Mouse (Mus musculus): ENCODE results near the gene Gabrg3. TPM values are rescaled to one million over a fixed set of nuclear protein-coding genes. Genes with fewer than 3 reads are reported as not detected.

The Gabrg3 gene
- polyA plus RNA-seq, 1 experiment from 2014 or later: 1.4 TPM

DNA sequence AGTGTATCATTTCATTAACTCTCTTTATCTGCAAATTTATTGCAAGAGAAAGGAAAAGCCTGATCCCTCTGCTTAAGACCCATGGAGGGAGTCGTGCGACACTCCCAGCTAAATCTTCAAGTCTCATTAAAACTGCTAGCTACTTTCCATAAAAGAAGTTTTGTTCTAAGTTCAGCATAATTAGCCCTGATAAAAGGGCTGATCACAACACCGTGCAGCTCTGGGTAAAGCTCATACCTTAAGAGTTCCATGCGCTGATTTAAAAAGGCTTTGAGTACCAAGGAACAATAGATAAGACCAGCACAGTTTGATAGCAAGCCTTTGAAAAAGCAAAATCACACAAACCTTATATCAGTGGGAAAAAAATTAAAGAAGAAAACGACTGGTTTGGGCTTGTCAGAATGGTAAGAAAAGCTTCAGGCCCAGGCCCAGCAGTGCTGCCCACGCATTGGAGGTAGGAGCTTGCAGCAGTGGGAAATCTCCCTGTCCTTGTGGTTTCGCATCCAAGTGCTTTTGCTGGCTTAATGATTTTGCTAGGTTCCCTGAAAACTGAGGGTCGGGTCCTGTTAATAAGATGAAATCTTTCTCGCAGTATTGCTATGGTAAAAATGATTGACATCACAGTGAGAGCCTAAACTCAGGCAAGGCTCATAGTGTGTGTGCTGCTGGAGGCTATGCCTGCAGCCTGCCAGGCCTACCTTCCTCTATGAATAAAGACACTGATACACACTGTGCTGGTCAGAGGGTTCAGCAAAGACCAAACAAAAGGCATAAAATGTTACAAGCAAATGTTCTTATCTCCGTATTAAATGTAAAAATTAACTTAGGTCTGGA is 621.2 kb downstream of the Gabrg3 start:
- Histone ChIP-seq H3K9me3 (replicated peaks; ENCODE audit: control insufficient read depth, low read length) (no peaks in the 10 kb centered on the region), H3K4me2 (ENCODE audit: low read depth, low read length) (no peak overlapping the region), H3K36me3 (ENCODE audit: control insufficient read depth, insufficient read depth, low read length) (no peaks in the 10 kb centered on the region), H3K4me3 (replicated peaks; ENCODE audit: low read length) (no peak overlapping the region), H3K27ac (ENCODE audit: low read length) (no peak overlapping the region), H3K27me3 (ENCODE audit: control insufficient read depth, insufficient read depth, low read length) (no peaks in the 10 kb centered on the region), H3K4me1 (ENCODE audit: control insufficient read depth, insufficient read depth, low read length) (no peaks in the 10 kb centered on the region), H3K9ac (ENCODE audit: low read length) (no peak overlapping the region)
- no peak for ATAC-seq (ENCODE audit: insufficient read depth, low FRiP score)
- WGBS: 64% methylated on average over 10 of the region's 10 CpGs

DNA sequence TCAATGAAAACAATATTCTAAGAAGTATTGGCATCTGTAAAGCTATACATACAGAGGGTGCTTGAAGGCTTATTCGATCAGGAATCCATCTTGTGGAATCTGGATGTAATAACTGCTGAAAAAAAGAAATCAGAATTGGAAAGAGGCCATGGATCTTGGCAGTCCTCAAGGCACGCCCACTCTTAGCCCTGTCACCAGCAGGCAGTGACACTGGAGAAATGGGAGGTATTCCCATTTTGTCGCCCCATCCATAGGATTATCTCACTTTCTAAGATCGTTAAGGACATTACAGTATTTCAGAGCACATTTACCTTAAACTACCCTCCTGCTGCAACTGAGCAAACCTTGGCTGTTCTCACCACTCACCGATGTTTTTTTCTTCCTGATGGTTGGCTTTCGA is 657.8 kb downstream of the Gabrg3 start:
- Histone ChIP-seq H3K9ac (ENCODE audit: low read length) (no peak overlapping the region), H3K4me3 (replicated peaks; ENCODE audit: low read length) (no peak overlapping the region), H3K4me2 (ENCODE audit: low read depth, low read length) (no peak overlapping the region), H3K27ac (ENCODE audit: low read length) (no peak overlapping the region), H3K4me1 (ENCODE audit: control insufficient read depth, insufficient read depth, low read length) (no peaks in the 10 kb centered on the region), H3K27me3 (ENCODE audit: control insufficient read depth, insufficient read depth, low read length) (no peaks in the 10 kb centered on the region), H3K36me3 (ENCODE audit: control insufficient read depth, insufficient read depth, low read length) (no peaks in the 10 kb centered on the region), H3K9me3 (replicated peaks; ENCODE audit: control insufficient read depth, low read length) (no peaks in the 10 kb centered on the region)
- 83% methylated on average over 6 of the region's 6 CpGs for WGBS
- no peak for ATAC-seq (ENCODE audit: insufficient read depth, low FRiP score)

Other genes with a start within 250 kb of the Gabrg3 start
- 1.6 and 1.9 TPM in 2 replicates for gene Gabrb3, start 32.5 kb upstream of the Gabrg3 start, polyA plus RNA-seq (2015; fragmentation: Nextera tagmentation; extraction: Ambion mirVana)
- gene Gabra5, start 122.9 kb upstream of the Gabrg3 start, polyA plus RNA-seq (2015; fragmentation: Nextera tagmentation; extraction: Ambion mirVana): 0.29 and 0.32 TPM in 2 replicates

Measured in stomach, embryonic 16.5 days (tissue).